Mouse (Mus musculus) mouse trophoblast stem cell (cell line): Measurements from ENCODE around the gene Art5.
"Not testable (repeated sequence)": the region's sequence is repeated elsewhere in the genome, so short reads cannot be mapped to it uniquely, and the experiment has no call there.

Source experiments
- in situ Hi-C, 2 experiments: fragments of 300-500 bp; cut with MseI, MboI; formaldehyde crosslinking; loops; 2 replicates in 1 of 2; 3 replicates in 1 of 2; pipeline ENCODE4 v1.15.1; 2025

Gene Art5

GRCm38 (mm10) chr7:102081784-102082183, 27.5 kb downstream of the Art5 start:
- in situ Hi-C loops: no loop called here

GRCm38 (mm10) chr7:102080311-102080710, 29.0 kb downstream of the Art5 start:
- in situ Hi-C loops: no loop called here

GRCm38 (mm10) chr7:102078517-102078916, 30.8 kb downstream of the Art5 start:
- in situ Hi-C loops: no loop called here

- in situ Hi-C loops: no loop called here
Measured at GRCm38 (mm10) chr7:102076714-102077296, 32.5 kb downstream of the Art5 start.

GRCm38 (mm10) chr7:102066363-102066762, 42.9 kb downstream of the Art5 start:
- in situ Hi-C loops: no loop called here

GRCm38 (mm10) chr7:102065046-102065891, 44.0 kb downstream of the Art5 start, which contains the start of the genes Rnf121, Xndc1 and Xntrpc:
Gene Rnf121 (minus strand): TSS chr7:102065469.
Gene Xndc1 (plus strand): TSS chr7:102065511.
Gene Xntrpc (plus strand): TSS chr7:102065713.
- in situ Hi-C loops: no loop called here

- in situ Hi-C loops: no loop called here
Measured at GRCm38 (mm10) chr7:102064655-102065045, 44.6 kb downstream of the Art5 start.

- in situ Hi-C loops: no loop called here
Measured at GRCm38 (mm10) chr7:102063891-102064290, 45.4 kb downstream of the Art5 start.

GRCm38 (mm10) chr7:102062203-102062602, 47.1 kb downstream of the Art5 start:
- in situ Hi-C loops: no loop called here

GRCm38 (mm10) chr7:102061353-102061752, 47.9 kb downstream of the Art5 start:
- in situ Hi-C loops: no loop called here

- in situ Hi-C loops: not testable (repeated sequence)
Measured at GRCm38 (mm10) chr7:102048524-102048923, 60.8 kb downstream of the Art5 start.
